Mouse (Mus musculus) thymus, adult 2 months (tissue): ENCODE data around the gene Syce1.

Experiments used
- CTCF ChIP-seq: fragments of 200-500 bp; IDR thresholded peaks from 2 replicates; pipeline ENCODE4 v1.5.1; 2012; ENCODE audit warnings: mild to moderate bottlenecking, control low read depth, low read length, moderate library complexity, borderline replicate concordance; ENCODE audit not compliant: control insufficient read depth, poor library complexity, insufficient read depth; ENCODE audit errors: extremely low read depth
- POLR2A ChIP-seq: fragments of 200-500 bp; IDR thresholded peaks from 2 replicates; pipeline ENCODE4 v1.6.1; 2012; ENCODE audit warnings: mild to moderate bottlenecking, low read length, control low read depth, moderate library complexity; ENCODE audit not compliant: control insufficient read depth, poor library complexity, insufficient read depth; ENCODE audit errors: extremely low read depth

GRCm38 (mm10) chr7:140828171-140828881 lies 40.7 kb upstream of the Syce1 start:
- no peak for TF ChIP-seq CTCF
- TF ChIP-seq POLR2A: no peak
